In genomic region chr6:114698578-114698977, GRCm38 (mm10) we compare ENCODE assay signal across 10 mouse cellular contexts. TPM values are rescaled to one million over a fixed set of nuclear protein-coding genes. Genes with fewer than 3 reads are reported as not detected.
A peak's percentile ranks its signal among the peaks of the same experiment; 100 is the strongest.
DNase-seq lines count a peak whose midpoint lies in the region; ATAC-seq and TF ChIP-seq lines count a peak whose summit lies in the region.
"Had no signal": no experiment of that assay in that cellular context is flagged by ENCODE, and none has a peak within 500 bp of the region (broad histone marks: within the 10 kb centered on the region; RNA-seq: fewer than 3 reads in every experiment).

No protein-coding gene starts in this region.

- no peak overlapping the region for H3K4me3 ChIP-seq in hindbrain, postnatal 0 days (ENCODE audit: low read length)
- H3K4me3 ChIP-seq in hindbrain, embryonic 12.5 days: no peak overlapping the region
- H3K4me3 ChIP-seq in lung, embryonic 16.5 days (ENCODE audit: low read length): no peak overlapping the region
- H3K4me3 ChIP-seq in ES-Bruce4 (ENCODE audit: low read depth, low read length): no peak overlapping the region
- H3K4me3 ChIP-seq: limb, embryonic 15.5 days; neural tube, embryonic 12.5 days had no signal

- TF ChIP-seq CTCF in hindbrain, postnatal 0 days (IDR thresholded peaks at IDR 0.05; ENCODE audit: low read depth): peak; percentile 69
- TF ChIP-seq CTCF in ES-Bruce4 (IDR thresholded peaks at IDR 0.05; ENCODE audit: low read depth, low read length): peak; percentile 17

- no peak overlapping the region for H3K4me2 ChIP-seq in hindbrain, postnatal 0 days (ENCODE audit: low read depth, low read length)
- H3K4me2 ChIP-seq in hindbrain, embryonic 12.5 days (replicated peaks): no peak overlapping the region
- no peak overlapping the region for H3K4me2 ChIP-seq in lung, embryonic 16.5 days (ENCODE audit: low read depth, low read length)
- H3K4me2 ChIP-seq: limb, embryonic 15.5 days; neural tube, embryonic 12.5 days had no signal

- ATAC-seq in hindbrain, postnatal 0 days: peak; percentile 67; the same call in 1 of the 2 replicates
- ATAC-seq in hindbrain, embryonic 12.5 days (ENCODE audit: low FRiP score): no peak
- peak; percentile 71 for ATAC-seq in lung, embryonic 16.5 days (ENCODE audit: low read depth)

- TF ChIP-seq POLR2A in ES-Bruce4 (IDR thresholded peaks at IDR 0.05; ENCODE audit: insufficient read depth, low read length): no peak

- no peaks in the 10 kb centered on the region for H3K27me3 ChIP-seq in hindbrain, postnatal 0 days (ENCODE audit: insufficient read depth, low read length)
- no peaks in the 10 kb centered on the region for H3K27me3 ChIP-seq in hindbrain, embryonic 12.5 days
- H3K27me3 ChIP-seq in lung, embryonic 16.5 days (ENCODE audit: control insufficient read depth, insufficient read depth, low read depth, low read length): no peaks in the 10 kb centered on the region
- H3K27me3 ChIP-seq in ES-Bruce4 (ENCODE audit: control insufficient read depth, insufficient read depth, low read length, poor library complexity, severe bottlenecking): no peaks in the 10 kb centered on the region
- H3K27me3 ChIP-seq: limb, embryonic 15.5 days; neural tube, embryonic 12.5 days had no signal

- no peak overlapping the region for H3K27ac ChIP-seq in hindbrain, postnatal 0 days
- H3K27ac ChIP-seq in hindbrain, embryonic 12.5 days: no peak overlapping the region
- H3K27ac ChIP-seq in lung, embryonic 16.5 days (ENCODE audit: low read length): no peak overlapping the region
- H3K27ac ChIP-seq in ES-Bruce4 (ENCODE audit: insufficient read depth, low read length): no peak overlapping the region
- H3K27ac ChIP-seq: limb, embryonic 15.5 days; neural tube, embryonic 12.5 days had no signal

- no peaks in the 10 kb centered on the region for H3K9me3 ChIP-seq in hindbrain, postnatal 0 days (ENCODE audit: low read length)
- no peaks in the 10 kb centered on the region for H3K9me3 ChIP-seq in hindbrain, embryonic 12.5 days (replicated peaks)
- 0 out of 2 replicates have a peak, but pooled peaks cover 2% of the 10 kb centered on the region for H3K9me3 ChIP-seq in lung, embryonic 16.5 days (ENCODE audit: control insufficient read depth, low read length)
- no peaks in the 10 kb centered on the region for H3K9me3 ChIP-seq in ES-Bruce4 (replicated peaks; ENCODE audit: control insufficient read depth, insufficient read depth, low read length, poor library complexity, severe bottlenecking)
- H3K9me3 ChIP-seq: limb, embryonic 15.5 days; neural tube, embryonic 12.5 days had no signal

- no peak overlapping the region for H3K9ac ChIP-seq in hindbrain, postnatal 0 days (replicated peaks; ENCODE audit: low read length)
- H3K9ac ChIP-seq in hindbrain, embryonic 12.5 days: no peak overlapping the region
- no peak overlapping the region for H3K9ac ChIP-seq in lung, embryonic 16.5 days (ENCODE audit: low read length)
- no peak overlapping the region for H3K9ac ChIP-seq in ES-Bruce4 (ENCODE audit: low read depth, poor library complexity, severe bottlenecking)
- H3K9ac ChIP-seq: limb, embryonic 15.5 days; neural tube, embryonic 12.5 days had no signal

- H3K36me3 ChIP-seq in hindbrain, postnatal 0 days (ENCODE audit: insufficient read depth, low read length): 0 out of 2 replicates have a peak, but pooled peaks cover 5% of the 10 kb centered on the region
- H3K36me3 ChIP-seq in hindbrain, embryonic 12.5 days: 0 out of 2 replicates have a peak, but pooled peaks cover 3% of the 10 kb centered on the region
- no peaks in the 10 kb centered on the region for H3K36me3 ChIP-seq in lung, embryonic 16.5 days (ENCODE audit: control insufficient read depth, insufficient read depth, low read length)
- no peaks in the 10 kb centered on the region for H3K36me3 ChIP-seq in ES-Bruce4 (ENCODE audit: control insufficient read depth, insufficient read depth, low read length, poor library complexity, severe bottlenecking)

- DNase-seq in hindbrain, postnatal 0 days (ENCODE audit: low spot score): peak; percentile 43
- DNase-seq in lung, adult 18-20 months: no peak
- peak; percentile 20 to 45 for DNase-seq in lung, postnatal 4 days
- no peak for DNase-seq in cerebellum, adult 9-10 months
- DNase-seq: layer of hippocampus, adult 9-11 months had no signal

- no peaks in the 10 kb centered on the region for H3K4me1 ChIP-seq in hindbrain, postnatal 0 days (ENCODE audit: insufficient read depth, low read length)
- 0 out of 2 replicates have a peak, but pooled peaks cover 2% of the 10 kb centered on the region for H3K4me1 ChIP-seq in hindbrain, embryonic 12.5 days
- H3K4me1 ChIP-seq in lung, embryonic 16.5 days (replicated peaks; ENCODE audit: control insufficient read depth, insufficient read depth, low read length): no peaks in the 10 kb centered on the region
- H3K4me1 ChIP-seq in ES-Bruce4 (ENCODE audit: control insufficient read depth, insufficient read depth, low read length): no peaks in the 10 kb centered on the region
- H3K4me1 ChIP-seq: limb, embryonic 15.5 days; neural tube, embryonic 12.5 days had no signal

- WGBS in hindbrain, postnatal 0 days: 61% methylated on average over 5 of the region's 5 CpGs
- WGBS in hindbrain, embryonic 12.5 days: 66% methylated on average over 5 of the region's 5 CpGs
- WGBS in lung, embryonic 16.5 days: 46% methylated on average over 5 of the region's 5 CpGs

- no peak for TF ChIP-seq EP300 in ES-Bruce4 (IDR thresholded peaks at IDR 0.05; ENCODE audit: insufficient read depth, low read depth, low read length)

RNA-seq across cellular contexts. Expression of gene Atg7, which starts 55.7 kb away (rescaled TPM):
- 15.0 and 17.5 TPM in 2 replicates for total RNA-seq in hindbrain, postnatal 0 days (2014; rRNA removed)
- polyA plus RNA-seq in hindbrain, postnatal 0 days (2015; fragmentation: Nextera tagmentation; extraction: Ambion mirVana): 15.9 and 16.6 TPM in 2 replicates
- polyA plus RNA-seq in hindbrain, embryonic 12.5 days (2016; fragmentation: Nextera tagmentation; extraction: Ambion mirVana): 19.0 and 20.3 TPM in 2 replicates
- polyA plus RNA-seq in lung, embryonic 16.5 days (2015; fragmentation: Nextera tagmentation; extraction: Ambion mirVana): 23.9 and 24.9 TPM in 2 replicates
- polyA plus RNA-seq in ES-Bruce4 (2011; ENCODE audit: insufficient read depth, insufficient read length, low read depth, missing spikeins): 18.0 and 21.2 TPM in 2 replicates

Comparison
In these comparisons a context has a peak if more than half of its experiments do, and no peak if none do; other contexts are left out.
1. DNase-seq: peak in hindbrain, postnatal 0 days (single experiment) and lung, postnatal 4 days (2 of 2); none in lung, adult 18-20 months (0 of 2) and cerebellum, adult 9-10 months (single experiment).